Mouse (Mus musculus): ENCODE results near the gene Ppih. TPM values are rescaled to one million over a fixed set of nuclear protein-coding genes. Genes with fewer than 3 reads are reported as not detected.
"Not testable (repeated sequence)": the region's sequence is repeated elsewhere in the genome, so short reads cannot be mapped to it uniquely, and the experiment has no call there.

Ppih gene
- polyA plus RNA-seq, 1 experiment: 9.5 TPM

DNA sequence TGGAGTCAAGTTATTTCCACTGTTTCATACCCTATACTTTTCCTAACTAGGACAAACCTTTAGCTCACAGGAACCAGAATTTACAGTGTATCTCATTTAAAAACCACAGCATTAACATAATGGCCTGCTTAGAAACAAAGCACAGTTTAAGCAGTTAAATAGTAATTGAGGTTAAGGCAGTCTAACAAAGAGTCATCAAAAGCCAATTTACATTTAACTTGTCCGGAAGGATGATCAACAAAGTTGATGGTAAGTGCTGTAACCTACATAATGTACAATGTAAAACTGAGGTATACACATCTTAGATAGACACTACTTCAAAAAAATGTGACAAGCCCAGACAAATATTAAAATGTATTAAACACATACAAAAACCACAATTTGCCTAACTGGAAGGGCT is 28.4 kb downstream of the Ppih start:
- no peak for DNase-seq (ENCODE audit: low read depth)

DNA sequence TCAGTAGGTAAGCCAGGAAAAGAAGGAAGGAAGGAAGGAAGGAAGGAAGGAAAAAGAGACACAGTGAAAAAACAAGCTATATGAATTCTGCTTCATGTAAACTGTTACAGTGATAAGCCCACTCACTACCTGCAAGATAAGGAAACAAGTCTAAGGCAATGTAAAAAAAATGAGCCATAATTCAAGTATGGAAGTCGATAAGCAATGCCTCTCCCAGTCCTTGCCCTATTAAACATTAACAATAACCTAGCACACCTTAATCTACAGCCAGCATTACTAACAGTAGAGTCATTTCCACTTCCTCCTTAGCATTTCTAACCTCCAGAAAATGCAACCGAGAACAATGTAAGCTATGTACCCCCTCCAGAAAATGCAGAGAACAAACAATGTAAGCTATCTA is 35.0 kb downstream of the Ppih start:
- no peak for DNase-seq (ENCODE audit: low read depth)

DNA sequence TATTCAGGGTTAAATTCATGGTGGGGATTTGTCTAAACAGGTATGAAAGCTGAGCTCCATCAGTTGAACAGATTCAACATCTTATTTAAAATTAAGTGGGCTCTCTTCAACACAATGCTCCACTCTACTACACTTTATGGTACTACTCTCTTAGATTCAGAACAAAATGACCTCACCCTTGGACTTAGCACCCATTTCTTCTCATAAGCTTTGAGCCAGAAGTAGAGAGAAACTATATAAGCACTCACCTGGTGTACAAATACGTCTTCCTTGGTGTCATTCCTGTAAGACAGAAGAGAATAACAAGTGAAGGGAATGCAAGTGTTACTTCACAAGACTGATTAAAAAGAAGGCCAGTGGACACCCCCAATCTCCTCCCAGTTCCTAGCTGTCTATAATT is 35.5 kb downstream of the Ppih start:
- no peak for DNase-seq (ENCODE audit: low read depth)

DNA sequence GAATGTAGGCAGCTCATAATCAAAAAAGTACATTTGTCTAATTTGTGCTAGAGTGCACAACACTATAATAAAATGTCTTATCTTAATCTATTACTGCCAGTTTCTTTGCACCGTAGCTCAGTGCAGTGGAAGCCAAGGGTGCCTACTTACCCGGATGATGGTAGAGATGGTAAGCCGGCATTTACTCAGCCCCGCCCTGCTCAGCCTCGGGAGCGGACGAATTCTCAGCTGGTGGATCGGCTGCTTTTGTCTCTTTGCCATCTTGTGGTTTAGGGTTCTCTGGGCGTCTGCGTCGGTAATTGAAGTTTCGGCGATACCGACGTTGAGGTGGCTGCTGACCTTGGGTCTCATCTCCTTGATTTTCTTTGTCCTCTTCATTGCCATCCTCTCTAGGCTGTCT is 41.6 kb downstream of the Ppih start:
- not testable (repeated sequence) for DNase-seq (ENCODE audit: low read depth)

DNA sequence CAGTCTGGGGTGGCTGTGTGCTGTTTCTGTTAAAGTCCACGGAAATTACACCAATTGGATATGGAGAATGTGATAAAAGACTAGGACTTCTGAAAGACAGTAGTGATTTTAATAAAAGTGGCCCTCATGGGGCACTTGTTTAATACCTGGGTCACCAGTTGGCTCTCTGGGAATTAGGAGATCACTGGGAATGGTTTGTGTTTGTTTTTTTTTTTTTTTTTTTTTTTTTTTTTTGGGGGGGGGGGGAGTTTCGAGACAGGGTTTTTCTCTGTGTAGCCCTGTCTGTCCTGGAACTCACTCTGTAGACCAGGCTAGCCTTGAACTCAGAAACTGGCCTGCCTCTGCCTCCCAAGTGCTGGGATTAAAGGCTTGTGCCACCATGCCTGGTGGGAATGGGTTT is 44.6 kb downstream of the Ppih start:
- no peak for DNase-seq (ENCODE audit: low read depth)

DNA sequence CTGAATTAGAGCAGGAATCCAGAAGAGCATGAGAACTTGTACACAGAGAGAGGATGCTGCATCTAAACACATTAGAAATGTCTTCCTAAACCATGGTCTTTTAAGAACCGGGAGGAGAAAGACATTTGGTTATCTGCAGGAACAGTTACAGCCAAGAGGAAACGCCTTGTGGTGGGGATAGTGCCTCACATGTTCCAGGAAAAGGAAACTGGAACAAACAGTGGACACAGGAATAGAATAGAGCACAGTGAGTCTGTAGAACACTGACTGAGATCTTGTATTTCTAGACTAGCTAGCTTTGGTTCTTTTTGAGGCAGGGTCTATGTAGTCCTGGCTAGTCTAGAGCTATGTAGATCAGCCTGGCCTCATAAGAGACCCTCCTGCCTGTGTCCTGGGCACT is 45.1 kb downstream of the Ppih start:
- DNase-seq (ENCODE audit: low read depth): no peak

DNA sequence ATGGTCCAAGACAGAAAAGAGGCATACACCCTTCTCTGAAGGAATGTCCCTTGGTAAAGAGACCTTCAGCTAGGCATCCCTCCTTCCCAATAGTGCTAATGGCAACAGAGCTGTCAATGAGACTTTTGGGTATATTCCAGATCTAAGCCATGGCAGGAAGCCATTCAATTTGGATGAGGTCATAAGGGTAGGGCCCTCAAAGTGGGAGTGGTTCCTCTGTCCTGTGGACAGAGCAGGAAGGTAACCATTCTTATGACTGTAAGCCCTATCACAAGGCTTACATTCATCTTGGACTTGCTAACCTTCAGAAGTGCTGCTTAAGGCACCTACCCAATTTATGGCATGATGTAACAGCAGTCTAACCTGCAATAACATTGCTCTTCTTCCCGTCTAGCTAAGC is 45.7 kb downstream of the Ppih start:
- DNase-seq (ENCODE audit: low read depth): no peak

DNA sequence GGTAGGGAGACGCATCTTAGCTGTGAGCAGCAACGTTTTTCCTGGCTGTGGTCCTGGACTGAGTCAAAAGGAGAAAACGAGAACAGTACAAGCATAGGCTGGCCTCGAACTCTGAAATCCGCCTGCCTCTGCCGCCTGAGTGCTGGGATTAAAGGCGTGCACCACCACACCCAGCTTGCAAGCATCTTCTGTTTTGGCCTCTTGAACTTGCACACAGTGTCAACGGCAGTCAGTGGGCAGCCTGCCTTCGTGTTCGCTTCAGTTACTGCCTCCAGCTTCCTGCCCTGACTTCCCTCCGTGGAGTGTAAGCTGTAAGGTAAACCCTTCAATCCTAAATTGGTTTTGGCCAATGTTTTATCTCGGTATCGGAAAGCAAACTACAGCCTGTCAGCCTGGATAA is 53.7 kb downstream of the Ppih start:
- no peak for DNase-seq (ENCODE audit: low read depth)

DNA sequence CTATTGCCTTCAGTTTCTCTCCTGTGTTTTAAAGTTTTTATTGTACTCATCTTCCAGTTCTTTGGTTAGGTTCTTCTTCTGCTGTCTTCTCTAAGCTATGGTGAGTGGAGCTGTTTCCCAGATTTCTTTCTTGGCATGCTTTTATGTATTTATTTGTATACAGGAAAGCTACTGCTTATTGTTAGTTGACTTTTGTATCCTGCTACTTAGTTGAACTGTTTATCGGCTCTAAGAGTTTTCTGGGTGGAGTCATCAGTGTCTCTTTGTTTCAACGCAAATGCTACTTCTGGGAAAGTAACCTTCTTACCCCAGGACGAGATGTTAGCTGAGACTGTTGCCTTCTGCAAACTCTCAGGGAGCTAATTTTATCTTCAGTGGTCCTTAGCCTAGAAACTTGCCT is 56.9 kb downstream of the Ppih start:
- DNase-seq (ENCODE audit: low read depth): no peak

DNA sequence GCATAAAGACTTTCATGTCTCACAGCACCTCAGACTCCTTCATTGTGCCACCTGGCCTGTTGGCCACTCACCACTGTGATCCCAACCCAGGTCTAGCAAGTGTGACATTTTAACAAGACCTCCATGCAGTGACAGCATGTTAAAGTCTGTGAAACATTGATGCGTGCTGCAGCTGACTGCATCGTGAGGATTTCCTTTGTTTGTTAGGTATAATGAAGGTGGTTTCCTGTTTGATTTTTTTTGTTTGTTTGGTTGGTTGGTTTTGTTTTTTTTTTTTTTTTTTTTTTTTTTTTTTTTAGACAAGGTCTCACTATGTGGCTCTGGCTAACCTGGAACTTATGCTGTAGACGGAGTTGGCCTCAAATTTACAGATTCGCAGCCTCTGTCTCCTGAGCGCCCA is 57.9 kb downstream of the Ppih start:
- DNase-seq (ENCODE audit: low read depth): no peak

DNA sequence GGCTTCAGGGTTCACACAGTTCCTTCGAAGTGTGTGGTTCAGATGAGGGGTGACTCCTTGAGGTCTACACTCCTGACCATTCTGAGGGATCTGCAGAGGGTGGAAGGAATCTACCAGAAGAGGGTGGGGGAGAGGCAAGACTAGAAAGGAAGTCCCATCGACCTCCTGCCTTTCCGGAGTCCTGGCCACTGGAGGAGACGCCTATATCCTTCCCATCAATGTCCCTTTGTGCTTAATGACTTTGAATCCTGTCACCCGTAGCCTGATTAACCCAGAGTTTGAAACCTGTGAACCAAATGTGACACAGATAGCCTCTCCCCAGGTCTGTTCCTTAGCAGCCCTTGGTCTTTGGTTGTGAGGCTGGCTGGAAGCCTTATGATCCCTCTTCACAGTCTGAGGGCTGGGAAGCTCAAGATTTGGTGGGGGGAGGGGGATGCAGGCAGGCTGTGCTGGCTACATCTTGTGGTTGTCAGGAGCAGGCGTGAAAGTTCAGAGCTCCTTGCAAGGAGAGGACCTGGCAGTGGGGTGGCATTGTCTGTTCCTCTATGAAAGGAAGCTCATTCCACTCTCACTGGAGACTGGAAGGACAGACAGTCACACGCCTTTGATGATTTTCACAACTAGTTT is 59.1 kb downstream of the Ppih start:
- DNase-seq (ENCODE audit: low read depth): no peak

DNA sequence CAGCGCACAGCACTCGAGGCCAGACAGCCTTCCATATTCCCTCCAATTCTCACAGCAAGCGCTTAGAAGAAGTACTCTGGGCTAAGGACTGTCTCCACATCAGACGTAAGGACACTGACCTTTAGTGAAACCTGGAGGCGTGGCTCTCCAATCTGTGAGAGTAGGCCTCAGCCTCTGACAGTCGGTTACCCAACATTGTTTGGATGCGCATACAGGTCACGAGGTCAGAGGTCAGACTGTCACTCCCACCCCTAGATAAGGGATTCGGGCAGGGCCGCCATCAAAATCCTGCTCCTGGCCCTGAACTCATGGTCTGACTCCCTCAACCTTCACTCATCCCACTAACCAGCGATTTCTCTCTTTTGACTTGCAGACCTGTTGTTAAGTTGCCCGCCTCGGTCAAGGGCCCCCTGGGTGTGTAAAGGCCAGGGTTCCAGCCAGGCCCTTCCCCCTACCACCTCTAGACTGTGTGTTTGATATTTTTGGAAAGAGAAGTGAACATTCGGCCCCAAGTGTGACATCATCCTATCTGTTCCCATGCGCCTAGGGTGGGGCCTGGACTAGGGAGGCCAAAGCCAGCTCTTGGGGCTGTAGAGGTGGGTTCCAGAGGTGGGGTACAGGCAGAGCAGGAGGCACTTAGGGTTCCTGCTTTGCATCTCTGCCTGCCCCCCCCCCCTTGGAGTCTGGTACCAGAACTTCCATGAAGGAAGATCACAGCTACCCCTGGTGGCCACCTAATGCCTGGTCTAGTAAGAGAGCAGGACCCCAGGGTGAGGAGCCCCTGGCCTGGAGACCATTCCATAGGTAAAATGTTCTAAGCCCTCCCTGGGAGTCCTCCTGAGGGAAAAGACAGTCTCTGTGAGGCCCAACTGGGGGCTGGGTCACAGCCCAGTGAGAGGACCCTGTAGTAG is 60.7 kb downstream of the Ppih start:
- DNase-seq (ENCODE audit: low read depth): no peak

DNA sequence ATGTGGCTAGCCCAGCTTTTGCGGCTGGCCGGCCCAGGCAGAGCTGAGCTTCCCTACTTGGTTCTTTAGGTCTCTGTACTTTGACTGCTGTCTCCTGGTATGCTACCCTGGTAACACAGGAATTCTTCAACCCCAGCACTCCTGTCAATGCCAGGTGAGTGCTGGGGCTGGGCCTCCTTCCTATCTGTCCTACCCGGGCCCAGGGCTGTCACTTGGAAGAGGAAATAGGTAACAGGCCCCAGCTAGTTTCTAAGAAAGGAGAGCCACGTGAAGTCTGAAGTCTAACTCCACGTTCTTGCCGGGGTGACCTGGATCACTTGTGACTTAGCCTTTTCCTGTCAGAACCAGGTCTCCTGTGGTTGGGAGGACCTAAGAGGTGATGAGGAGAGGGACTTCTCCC is 63.3 kb downstream of the Ppih start:
- no peak for DNase-seq (ENCODE audit: low read depth)

DNA sequence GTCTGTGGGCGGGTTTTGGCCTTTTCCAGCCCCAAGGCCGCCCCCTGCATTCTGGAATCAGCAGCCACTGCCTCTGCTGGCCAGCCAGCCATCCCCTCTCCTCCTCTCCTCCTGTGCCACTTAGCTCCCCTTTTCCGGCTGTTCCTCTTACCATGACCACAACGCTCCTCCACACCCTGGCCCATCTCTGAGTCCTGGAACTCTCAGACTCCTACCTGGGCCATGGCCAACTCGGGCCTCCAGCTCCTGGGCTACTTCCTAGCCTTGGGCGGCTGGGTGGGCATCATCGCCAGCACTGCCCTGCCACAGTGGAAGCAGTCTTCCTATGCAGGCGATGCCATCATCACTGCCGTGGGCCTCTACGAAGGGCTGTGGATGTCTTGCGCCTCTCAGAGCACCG is 65.0 kb downstream of the Ppih start, which contains the start of gene Cldn19:
Cldn19 (plus strand) TSS at position 64 of the 400 bp plus-strand sequence.
- no peak for DNase-seq (ENCODE audit: low read depth)

DNA sequence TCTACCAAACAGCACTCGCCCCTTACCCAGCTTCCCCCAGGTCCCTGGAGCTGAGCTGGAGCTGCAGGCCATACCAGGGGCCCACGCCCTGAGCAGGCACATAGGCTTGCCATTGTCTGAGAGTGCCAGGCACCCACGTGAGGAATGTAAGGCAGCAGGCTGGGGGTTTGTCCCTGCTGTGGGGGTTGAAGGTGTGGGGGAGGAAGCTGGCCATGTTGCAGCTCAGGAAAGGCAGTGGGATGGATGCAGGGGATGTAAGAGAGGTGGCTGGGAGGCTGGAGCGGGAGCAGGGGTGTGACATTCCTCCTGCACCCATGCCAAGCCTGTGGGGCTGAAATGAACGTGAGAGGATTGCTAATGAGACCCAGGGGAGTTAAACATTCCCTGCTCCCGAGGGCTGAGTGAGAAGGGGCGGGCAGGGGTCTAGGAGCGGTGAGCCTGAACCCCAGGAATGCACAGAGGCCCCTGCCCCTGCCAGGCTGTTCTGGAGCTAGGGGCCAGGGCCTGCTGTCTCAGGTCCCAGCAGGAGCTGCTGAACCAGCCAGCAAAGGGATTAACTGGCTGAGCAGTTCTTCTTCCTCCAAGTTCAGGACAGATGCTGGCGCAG is 66.2 kb downstream of the Ppih start:
- DNase-seq (ENCODE audit: low read depth): no peak

DNA sequence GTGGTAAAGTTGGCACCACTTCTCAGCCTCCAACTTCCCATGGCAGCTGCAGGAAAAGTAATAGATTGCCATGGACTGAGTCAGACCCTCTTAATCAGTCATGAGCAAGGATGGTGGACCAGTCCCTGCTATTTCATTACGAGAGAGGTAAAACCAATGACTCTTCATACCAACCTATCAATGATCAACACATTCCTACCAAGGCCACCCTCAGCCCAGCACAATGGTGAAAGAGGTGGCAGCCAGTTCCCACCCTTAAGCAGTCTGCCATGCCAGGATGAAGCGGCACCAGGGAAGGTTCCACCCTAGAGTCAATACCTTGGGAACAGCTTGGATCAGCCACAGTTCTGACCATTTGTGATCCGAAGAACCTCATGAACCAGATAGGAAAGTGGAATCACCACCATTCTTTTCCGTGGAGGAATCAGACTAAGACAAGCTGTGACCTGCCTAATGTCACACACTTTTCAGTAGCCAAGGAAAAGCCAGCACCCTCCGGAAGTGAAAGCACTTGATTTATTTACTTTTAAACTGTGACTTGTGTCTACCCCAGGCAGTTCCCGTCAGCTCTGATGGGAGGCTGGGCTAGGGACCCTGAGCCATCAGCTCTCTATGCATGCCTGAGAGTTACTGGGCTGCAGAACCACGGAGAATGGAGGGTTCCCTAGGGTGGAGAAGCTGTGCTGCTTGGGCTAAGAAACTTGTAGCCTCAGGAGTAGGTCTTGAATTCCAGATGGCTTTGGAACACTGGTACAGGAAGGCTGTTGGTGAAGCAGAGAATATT is 68.1 kb downstream of the Ppih start:
- no peak for DNase-seq (ENCODE audit: low read depth)

Other genes with a start within 250 kb of the Ppih start
- 32.1 and 37.3 TPM in 2 replicates for gene Slc2a1, start 211.8 kb downstream of the Ppih start, polyA plus RNA-seq (2012; rRNA removed)
- 6.7 and 8.0 TPM in 2 replicates for gene Zfp691, start 146.4 kb downstream of the Ppih start, polyA plus RNA-seq (2012; rRNA removed)
- 0.15 and 0.26 TPM in 2 replicates for gene Ermap, start 130.5 kb downstream of the Ppih start, polyA plus RNA-seq (2012; rRNA removed)
- gene Svbp, start 125.2 kb downstream of the Ppih start, polyA plus RNA-seq (2012; rRNA removed): 25.2 and 29.0 TPM in 2 replicates
- gene Tmem269, start 102.3 kb downstream of the Ppih start, polyA plus RNA-seq (2012; rRNA removed): 0.70 and 0.93 TPM in 2 replicates
- 6.4 and 8.3 TPM in 2 replicates for gene AU022252, start 87.8 kb downstream of the Ppih start, polyA plus RNA-seq (2012; rRNA removed)
- gene P3h1, start 87.6 kb downstream of the Ppih start, polyA plus RNA-seq (2012; rRNA removed): 21.0 and 26.6 TPM in 2 replicates
- gene Cldn19, start 65.1 kb downstream of the Ppih start, polyA plus RNA-seq (2012; rRNA removed): 0.04 and 0.05 TPM in 2 replicates
- 130 and 192 TPM in 2 replicates for gene Ybx1, start 25.9 kb downstream of the Ppih start, polyA plus RNA-seq (2012; rRNA removed)
- gene Ccdc30, start 95.0 kb upstream of the Ppih start, polyA plus RNA-seq (2012; rRNA removed): 1.1 and 2.0 TPM in 2 replicates
- 14.0 and 15.4 TPM in 2 replicates for gene Ppcs, start 101.9 kb upstream of the Ppih start, polyA plus RNA-seq (2012; rRNA removed)
- 3.4 and 4.5 TPM in 2 replicates for gene Zmynd12, start 102.3 kb upstream of the Ppih start, polyA plus RNA-seq (2012; rRNA removed)
- 0.05 and 0.31 TPM in 2 replicates for gene Rimkla, start 172.1 kb upstream of the Ppih start, polyA plus RNA-seq (2012; rRNA removed)
- 14.0 and 15.0 TPM in 2 replicates for gene Foxj3, start 216.5 kb upstream of the Ppih start, polyA plus RNA-seq (2012; rRNA removed)
- 10.0 and 11.4 TPM in 2 replicates for gene Frg2f1, start 219.0 kb upstream of the Ppih start, polyA plus RNA-seq (2012; rRNA removed)